Mouse (Mus musculus) olfactory bulb, adult 2 months (tissue): ENCODE results near the gene Tuba8.

Experiments used
- CTCF ChIP-seq: fragments of 200-500 bp; IDR thresholded peaks from 2 replicates; pipeline ENCODE4 v1.5.1; 2012; ENCODE audit warnings: low read depth, mild to moderate bottlenecking, low read length, moderate library complexity; ENCODE audit not compliant: insufficient read depth
- POLR2A ChIP-seq: fragments of 200-500 bp; IDR thresholded peaks from 2 replicates; pipeline ENCODE4 v1.6.1; 2012; ENCODE audit warnings: mild to moderate bottlenecking, low read depth, low read length, moderate library complexity; ENCODE audit not compliant: insufficient read depth

DNA sequence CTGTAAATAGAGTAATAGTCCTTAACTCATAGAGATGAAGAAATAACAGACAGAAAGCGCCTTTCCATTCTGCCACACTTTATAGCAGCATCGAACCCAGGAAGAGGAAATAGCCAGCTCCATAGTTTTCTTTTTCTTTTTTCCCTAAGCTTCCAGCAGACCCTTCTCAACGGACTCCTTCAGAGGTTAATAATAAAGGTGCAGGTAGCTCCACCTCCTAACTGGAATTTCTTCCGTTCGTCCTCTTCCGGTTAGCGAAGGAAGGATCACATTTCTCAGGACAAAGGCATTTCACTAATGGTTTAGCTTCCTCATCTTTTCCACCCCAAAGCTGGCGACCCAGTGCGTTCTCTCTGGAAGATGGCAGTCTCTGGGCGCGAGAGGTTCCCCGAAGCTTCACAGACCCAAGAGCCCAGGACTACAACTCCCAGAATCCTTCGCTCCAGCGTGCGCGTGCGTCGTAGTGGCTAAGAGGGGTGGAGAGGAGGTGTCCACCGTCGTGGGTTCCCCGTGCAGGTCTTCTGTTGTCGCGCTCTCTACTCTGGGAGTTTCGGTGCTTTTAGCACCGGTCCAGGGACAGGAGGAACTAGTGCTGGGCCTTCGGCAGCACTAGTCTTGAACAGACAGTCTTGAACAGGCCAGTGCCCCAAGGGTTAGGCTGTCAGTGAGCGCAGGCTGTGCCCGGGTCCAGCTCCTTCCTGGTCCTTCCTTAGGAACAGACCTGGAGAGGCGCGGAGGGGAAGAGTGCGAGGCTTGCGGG lies 26.9 kb upstream of the Tuba8 start, which contains the start of gene Pex26:
- TF ChIP-seq CTCF (no peak), POLR2A (peak; percentile 61)
